Comparison of ENCODE assay signal across 14 mouse cellular contexts in the genomic region with DNA sequence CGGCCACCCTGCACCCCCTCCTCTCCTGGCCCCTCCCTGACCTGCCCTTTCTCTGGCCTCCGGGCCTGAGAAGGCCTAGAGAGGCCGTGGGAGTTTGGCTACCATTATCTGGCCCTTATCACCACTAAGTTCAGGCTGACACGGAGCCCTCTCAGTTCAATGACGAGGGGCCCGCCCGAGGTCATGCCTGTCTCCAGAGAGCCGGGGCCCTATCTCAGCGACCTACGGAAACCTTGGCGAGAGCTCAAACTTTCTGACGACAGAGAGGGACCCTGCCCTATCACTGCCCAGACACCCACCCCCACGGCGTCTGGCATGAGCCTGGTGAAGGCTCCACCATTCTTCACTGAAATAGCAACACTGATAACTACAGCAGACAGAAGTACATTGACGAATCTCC. TPM values are rescaled to one million over a fixed set of nuclear protein-coding genes. Genes with fewer than 3 reads are reported as not detected.
DNase-seq lines count a peak whose midpoint lies in the region; ATAC-seq and TF ChIP-seq lines count a peak whose summit lies in the region.
"Had no signal": no experiment of that assay in that cellular context is flagged by ENCODE, and none has a peak within 500 bp of the region (broad histone marks: within the 10 kb centered on the region; RNA-seq: fewer than 3 reads in every experiment).

No protein-coding gene starts in this region.

- no peaks in the 10 kb centered on the region for H3K27me3 ChIP-seq in midbrain, postnatal 0 days (ENCODE audit: insufficient read depth, low read length)
- H3K27me3 ChIP-seq in midbrain, embryonic 13.5 days = no peaks in the 10 kb centered on the region
- H3K27me3 ChIP-seq in heart, embryonic 14.5 days (ENCODE audit: control insufficient read depth, insufficient read depth, low read length) = no peaks in the 10 kb centered on the region
- peaks cover 5% of the 10 kb centered on the region; the same call in 1 of the 2 replicates for H3K27me3 ChIP-seq in liver, embryonic 11.5 days (replicated peaks; ENCODE audit: control insufficient read depth, insufficient read depth, low read length)
- H3K27me3 ChIP-seq: hindbrain, embryonic 15.5 days had no signal

- TF ChIP-seq CTCF in midbrain, postnatal 0 days (IDR thresholded peaks at IDR 0.05) = no peak
- no peak for TF ChIP-seq CTCF in layer of hippocampus, adult 2 months (conservative IDR thresholded peaks at IDR 0.05)

- H3K4me1 ChIP-seq in midbrain, postnatal 0 days (ENCODE audit: insufficient read depth, low read length) = no peaks in the 10 kb centered on the region
- H3K4me1 ChIP-seq in midbrain, embryonic 13.5 days (replicated peaks) = 0 out of 2 replicates have a peak, but pooled peaks cover 4% of the 10 kb centered on the region
- H3K4me1 ChIP-seq in heart, embryonic 14.5 days (ENCODE audit: control insufficient read depth in 2 of 2, insufficient read depth in 2 of 2, low read length in 2 of 2) = peaks cover 30 to 57% of the 10 kb centered on the region in 2 experiments
- peaks cover 21% of the 10 kb centered on the region for H3K4me1 ChIP-seq in liver, embryonic 11.5 days (replicated peaks; ENCODE audit: control insufficient read depth, insufficient read depth, low read length)

- H3K4me2 ChIP-seq in midbrain, postnatal 0 days (ENCODE audit: low read depth, low read length, poor library complexity, severe bottlenecking) = no peak overlapping the region
- no peak overlapping the region for H3K4me2 ChIP-seq in midbrain, embryonic 13.5 days (replicated peaks)
- H3K4me2 ChIP-seq in heart, embryonic 14.5 days (ENCODE audit: low read length) = peak overlapping the region; percentile 53
- H3K4me2 ChIP-seq in liver, embryonic 11.5 days = peak overlapping the region; percentile 55
- H3K4me2 ChIP-seq: hindbrain, embryonic 15.5 days; midbrain, embryonic 11.5 days had no signal

- no peaks in the 10 kb centered on the region for H3K36me3 ChIP-seq in midbrain, postnatal 0 days (ENCODE audit: insufficient read depth, low read length)
- no peaks in the 10 kb centered on the region for H3K36me3 ChIP-seq in midbrain, embryonic 13.5 days
- H3K36me3 ChIP-seq in heart, embryonic 14.5 days (ENCODE audit: control insufficient read depth, insufficient read depth, low read length) = no peaks in the 10 kb centered on the region
- H3K36me3 ChIP-seq in liver, embryonic 11.5 days (ENCODE audit: control insufficient read depth, insufficient read depth, low read length) = no peaks in the 10 kb centered on the region
- H3K36me3 ChIP-seq: hindbrain, embryonic 15.5 days had no signal

- H3K9ac ChIP-seq in midbrain, postnatal 0 days (replicated peaks; ENCODE audit: low read length, poor library complexity, severe bottlenecking) = no peak overlapping the region
- no peak overlapping the region for H3K9ac ChIP-seq in midbrain, embryonic 13.5 days (replicated peaks)
- peak overlapping the region; percentile 54 for H3K9ac ChIP-seq in heart, embryonic 14.5 days (ENCODE audit: low read length)
- H3K9ac ChIP-seq in liver, embryonic 11.5 days (ENCODE audit: low read depth, low read length) = peak overlapping the region; percentile 41
- H3K9ac ChIP-seq: hindbrain, embryonic 15.5 days had no signal

- no peak overlapping the region for H3K27ac ChIP-seq in midbrain, postnatal 0 days (ENCODE audit: low read depth, low read length)
- no peak overlapping the region for H3K27ac ChIP-seq in midbrain, embryonic 13.5 days
- H3K27ac ChIP-seq in heart, embryonic 14.5 days (replicated peaks in 1 of 2; ENCODE audit: control insufficient read depth in 1 of 2, insufficient read depth in 1 of 2, low read depth in 2 of 2, low read length in 2 of 2) = peak overlapping the region; percentile 91 to 94
- peak overlapping the region; percentile 69; the same call in 1 of the 2 replicates for H3K27ac ChIP-seq in liver, embryonic 11.5 days (ENCODE audit: low read depth, low read length)
- no peak overlapping the region for H3K27ac ChIP-seq in layer of hippocampus, adult 2 months
- H3K27ac ChIP-seq: hindbrain, embryonic 15.5 days had no signal

- WGBS in midbrain, postnatal 0 days = 86% methylated on average over 15 of the region's 15 CpGs
- 86% methylated on average over 15 of the region's 15 CpGs for WGBS in midbrain, embryonic 13.5 days
- 1% methylated on average over 15 of the region's 15 CpGs for WGBS in heart, embryonic 14.5 days
- 9% methylated on average over 15 of the region's 15 CpGs for WGBS in liver, embryonic 11.5 days

- H3K9me3 ChIP-seq in midbrain, postnatal 0 days (ENCODE audit: low read length) = no peaks in the 10 kb centered on the region
- H3K9me3 ChIP-seq in midbrain, embryonic 13.5 days = no peaks in the 10 kb centered on the region
- H3K9me3 ChIP-seq in heart, embryonic 14.5 days (ENCODE audit: control insufficient read depth, low read length) = peaks cover 3% of the 10 kb centered on the region; the same call in 1 of the 2 replicates
- no peaks in the 10 kb centered on the region for H3K9me3 ChIP-seq in liver, embryonic 11.5 days (ENCODE audit: control insufficient read depth, low read length)
- H3K9me3 ChIP-seq: hindbrain, embryonic 15.5 days had no signal

- DNase-seq in midbrain, postnatal 0 days (ENCODE audit: low spot score) = no peak
- DNase-seq in liver, embryonic 11.5 days (ENCODE audit: low spot score) = peak; percentile 68
- peak; percentile 80 for DNase-seq in testis, postnatal 14 days (ENCODE audit: low spot score)
- DNase-seq in layer of hippocampus, adult 2 months (ENCODE audit: low spot score in 2 of 2) = no peak
- no peak for DNase-seq in frontal cortex, postnatal 36 days (ENCODE audit: low spot score in 2 of 2)
- DNase-seq: kidney, postnatal 25 days had no signal

- no peak overlapping the region for H3K4me3 ChIP-seq in midbrain, postnatal 0 days (ENCODE audit: low read depth, low read length)
- H3K4me3 ChIP-seq in midbrain, embryonic 13.5 days (replicated peaks) = no peak overlapping the region
- H3K4me3 ChIP-seq in heart, embryonic 14.5 days (ENCODE audit: control insufficient read depth in 1 of 2, insufficient read depth in 1 of 2, low read depth in 1 of 2, low read length in 2 of 2) = 0 out of 4 replicates have a peak overlapping the region, but pooled peaks have one; percentile 0 to 1
- H3K4me3 ChIP-seq in liver, embryonic 11.5 days (ENCODE audit: low read depth, low read length) = no peak overlapping the region
- no peak overlapping the region for H3K4me3 ChIP-seq in layer of hippocampus, adult 2 months
- H3K4me3 ChIP-seq: hindbrain, embryonic 15.5 days had no signal

- ATAC-seq in midbrain, postnatal 0 days (ENCODE audit: low FRiP score) = 0 out of 2 replicates have a peak, but pooled peaks have one; percentile 23
- no peak for ATAC-seq in midbrain, embryonic 13.5 days
- peak; percentile 90 for ATAC-seq in heart, embryonic 14.5 days (ENCODE audit: insufficient number of reproducible peaks, insufficient read depth, low FRiP score, low read depth)
- peak; percentile 88 for ATAC-seq in liver, embryonic 11.5 days (replicated peaks; ENCODE audit: low FRiP score)
- ATAC-seq: forebrain, embryonic 16.5 days had no signal

RNA-seq across cellular contexts. Expression of gene Defb30, which starts 17.9 kb away (rescaled TPM):
- not detected in 2 replicates for total RNA-seq in midbrain, postnatal 0 days (2014; rRNA removed)
- polyA plus RNA-seq in midbrain, postnatal 0 days (2015; fragmentation: Nextera tagmentation; extraction: Ambion mirVana) = not detected in 2 replicates
- not detected in 2 replicates for polyA plus RNA-seq in midbrain, embryonic 13.5 days (2015; fragmentation: Nextera tagmentation; extraction: Ambion mirVana)
- not detected in 2 replicates for polyA plus RNA-seq in heart, embryonic 14.5 days (2014; fragmentation: Nextera tagmentation; extraction: Ambion mirVana)
- polyA plus RNA-seq in liver, embryonic 11.5 days (2014; fragmentation: Nextera tagmentation; extraction: Ambion mirVana) = not detected in 2 replicates
- total RNA-seq in layer of hippocampus, adult 2 months (2021) = not detected
- total RNA-seq: left cerebral cortex, postnatal 25 days had no signal
- polyA plus RNA-seq: forebrain, embryonic 16.5 days; hindbrain, embryonic 15.5 days; midbrain, embryonic 11.5 days; neural tube, embryonic 14.5 days; small intestine, adult 2 months had no signal

RNA-seq across cellular contexts. Expression of gene Defb42, which starts 20.9 kb away (rescaled TPM):
- 0.49 TPM in 1 of 2 replicates, not detected in the other for total RNA-seq in midbrain, postnatal 0 days (2014; rRNA removed)
- polyA plus RNA-seq in midbrain, postnatal 0 days (2015; fragmentation: Nextera tagmentation; extraction: Ambion mirVana) = 0.11 TPM in 1 of 2 replicates, not detected in the other
- polyA plus RNA-seq in midbrain, embryonic 13.5 days (2015; fragmentation: Nextera tagmentation; extraction: Ambion mirVana) = not detected in 2 replicates
- 2.2 and 2.6 TPM in 2 replicates for polyA plus RNA-seq in heart, embryonic 14.5 days (2014; fragmentation: Nextera tagmentation; extraction: Ambion mirVana)
- 0.48 and 0.67 TPM in 2 replicates for polyA plus RNA-seq in liver, embryonic 11.5 days (2014; fragmentation: Nextera tagmentation; extraction: Ambion mirVana)
- under 1 TPM in 1 of 2 experiments, not detected in 1; 0.25 TPM for total RNA-seq in layer of hippocampus, adult 2 months (2021)
- total RNA-seq: left cerebral cortex, postnatal 25 days had no signal
- polyA plus RNA-seq: midbrain, embryonic 11.5 days; small intestine, adult 2 months had no signal

RNA-seq across cellular contexts. Expression of gene Defb43, which starts 56.1 kb away (rescaled TPM):
- not detected in 2 replicates for total RNA-seq in midbrain, postnatal 0 days (2014; rRNA removed)
- not detected in 2 replicates for polyA plus RNA-seq in midbrain, postnatal 0 days (2015; fragmentation: Nextera tagmentation; extraction: Ambion mirVana)
- not detected in 2 replicates for polyA plus RNA-seq in midbrain, embryonic 13.5 days (2015; fragmentation: Nextera tagmentation; extraction: Ambion mirVana)
- not detected in 2 replicates for polyA plus RNA-seq in heart, embryonic 14.5 days (2014; fragmentation: Nextera tagmentation; extraction: Ambion mirVana)
- polyA plus RNA-seq in liver, embryonic 11.5 days (2014; fragmentation: Nextera tagmentation; extraction: Ambion mirVana) = not detected in 2 replicates
- total RNA-seq in layer of hippocampus, adult 2 months (2021) = not detected
- total RNA-seq: left cerebral cortex, postnatal 25 days had no signal
- polyA plus RNA-seq: forebrain, embryonic 16.5 days; hindbrain, embryonic 15.5 days; midbrain, embryonic 11.5 days; neural tube, embryonic 14.5 days; small intestine, adult 2 months had no signal

Comparison
In these comparisons a context has a peak if more than half of its experiments do, and no peak if none do; other contexts are left out.
1. DNase-seq: peak in liver, embryonic 11.5 days (single experiment) and testis, postnatal 14 days (single experiment); none in midbrain, postnatal 0 days (single experiment), layer of hippocampus, adult 2 months (0 of 2) and frontal cortex, postnatal 36 days (0 of 2).
2. H3K27ac ChIP-seq: peak in heart, embryonic 14.5 days (2 of 2) and liver, embryonic 11.5 days (single experiment); none in midbrain, postnatal 0 days (single experiment), midbrain, embryonic 13.5 days (single experiment) and layer of hippocampus, adult 2 months (single experiment).
3. H3K4me2 ChIP-seq: peak in heart, embryonic 14.5 days (single experiment) and liver, embryonic 11.5 days (single experiment); none in midbrain, postnatal 0 days (single experiment) and midbrain, embryonic 13.5 days (single experiment).
4. H3K4me3 ChIP-seq: peak in heart, embryonic 14.5 days (2 of 2); none in midbrain, postnatal 0 days (single experiment), midbrain, embryonic 13.5 days (single experiment), liver, embryonic 11.5 days (single experiment) and layer of hippocampus, adult 2 months (single experiment).
5. H3K9ac ChIP-seq: peak in heart, embryonic 14.5 days (single experiment) and liver, embryonic 11.5 days (single experiment); none in midbrain, postnatal 0 days (single experiment) and midbrain, embryonic 13.5 days (single experiment).